Mouse (Mus musculus): ENCODE measurements at regions not wholly inside any gene's neighbourhood (a gene's known extent, or its start where the extent isn't known, plus 50 kb on each side); places are given as distances from the start of the nearest gene placed in this dataset.

DNA sequence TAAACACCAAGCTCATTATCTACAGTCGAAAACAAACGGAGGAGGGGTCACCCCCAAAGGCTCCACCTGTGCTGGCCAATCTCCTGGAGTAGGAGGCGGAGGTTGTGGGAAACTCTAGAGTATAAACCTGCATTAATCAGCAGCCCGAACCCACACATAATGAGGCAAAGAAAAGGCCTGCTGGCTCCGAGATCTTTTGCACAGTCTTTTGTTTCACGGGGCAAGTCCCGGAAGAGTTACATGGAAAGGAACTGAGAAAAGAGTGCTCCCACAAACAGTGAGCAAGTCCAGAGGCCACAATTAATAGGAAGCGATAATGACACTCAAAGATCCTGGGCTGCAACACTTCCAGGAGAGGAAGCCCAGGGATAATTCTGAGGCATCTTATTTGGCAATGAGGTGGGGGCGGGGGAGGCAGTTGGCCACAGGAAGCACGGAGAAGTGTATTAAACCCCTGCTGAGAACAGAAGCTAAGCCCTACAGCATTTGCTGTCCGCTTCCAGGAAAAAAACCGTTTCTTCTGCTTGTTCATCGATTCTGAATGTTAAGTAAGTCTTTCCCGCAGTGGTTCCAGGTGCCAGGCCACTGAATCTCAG, 59.1 kb upstream of the Mamdc2 start:
- H3K9ac ChIP-seq (ENCODE audit: low read length) = peak overlapping the region; percentile 28; the same call in 1 of the 2 replicates
- H3K9me3 ChIP-seq (replicated peaks; ENCODE audit: control insufficient read depth, low read length) = no peaks in the 10 kb centered on the region
- no peak overlapping the region for H3K4me3 ChIP-seq (ENCODE audit: low read length)
- ATAC-seq (replicated peaks; ENCODE audit: extremely low read depth, insufficient read depth, low FRiP score) = no peak
- H3K4me1 ChIP-seq (ENCODE audit: control insufficient read depth, insufficient read depth, low read length) = 0 out of 2 replicates have a peak, but pooled peaks cover 2% of the 10 kb centered on the region
- no peaks in the 10 kb centered on the region for H3K36me3 ChIP-seq (ENCODE audit: control insufficient read depth, insufficient read depth)
- peak overlapping the region; percentile 28 for H3K4me2 ChIP-seq (ENCODE audit: low read depth, low read length)
- H3K27me3 ChIP-seq (ENCODE audit: control insufficient read depth, insufficient read depth, low read length) = no peaks in the 10 kb centered on the region
- WGBS = 21% methylated on average over 14 of the region's 14 CpGs
- no peak overlapping the region for H3K27ac ChIP-seq (ENCODE audit: low read length)

All from heart, embryonic 16.5 days (tissue).